Mouse (Mus musculus) ES-Bruce4 (cell line): ENCODE results near the gene Frmpd4.

Experiments used
- CTCF ChIP-seq: IDR thresholded peaks from one replicate; pipeline ENCODE4 v1.8.1; 2011; ENCODE audit warnings: low read depth, low read length
- EP300 ChIP-seq: IDR thresholded peaks from 2 replicates; pipeline ENCODE4 v1.6.1; 2011; ENCODE audit warnings: low read depth, low read length; ENCODE audit not compliant: insufficient read depth
- POLR2A ChIP-seq: IDR thresholded peaks from one replicate; pipeline ENCODE4 v1.8.1; 2011; ENCODE audit warnings: low read length; ENCODE audit not compliant: insufficient read depth

GRCm38 (mm10) chrX:167832543-167832942 lies 744.5 kb downstream of the Frmpd4 start:
- TF ChIP-seq POLR2A (no peak), EP300 (no peak), CTCF (no peak)
